Mouse (Mus musculus) central nervous system, embryonic 11.5 days (tissue): ENCODE measurements around the gene Fam90a1a. TPM values are rescaled to one million over a fixed set of nuclear protein-coding genes. Genes with fewer than 3 reads are reported as not detected.

ENCODE experiments used
- polyA plus RNA-seq: library from polyadenylated mRNA; depleted of rRNA; stranded (reverse); fragments of >200 nt; gene quantifications from 2 replicates; pipeline ENCODE4 v1.2.3, GENCODE M21; 2012; rRNA removed

Fam90a1a gene
- not detected in 2 replicates for polyA plus RNA-seq

GRCm38 (mm10) chr8:21958414-21958813, at the start of gene Fam90a1a:
Gene Fam90a1a, plus strand, starts transcription at chr8:21958714.

DNA sequence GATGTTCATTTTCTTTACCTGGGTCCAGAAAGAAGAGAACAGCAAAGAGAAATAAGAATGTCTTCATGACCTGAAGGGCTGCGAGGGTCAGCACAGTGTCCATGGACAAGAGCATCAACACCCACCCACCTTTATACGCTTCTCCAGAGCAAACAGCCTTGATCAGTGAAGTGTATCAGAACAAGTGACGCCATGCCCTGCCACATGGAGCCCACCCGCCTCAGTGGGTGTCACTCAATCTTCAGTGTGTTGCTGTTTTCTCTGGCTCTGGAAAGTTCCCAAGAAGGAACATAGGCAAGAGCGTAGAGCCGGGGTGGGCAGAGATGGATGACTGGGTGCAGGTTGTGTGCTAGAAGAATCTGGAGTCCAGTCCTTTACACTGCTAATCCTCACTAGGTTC, 25.9 kb upstream of the Fam90a1a start, which contains the start of gene Defb15:
Defb15 (minus strand) TSS at position 101 of the 400 bp plus-strand sequence.

GRCm38 (mm10) chr8:21938052-21938451, 20.5 kb upstream of the Fam90a1a start, which contains the start of gene Defb35:
Gene Defb35, plus strand, starts transcription at chr8:21938352.

GRCm38 (mm10) chr8:21946462-21946861, 12.1 kb upstream of the Fam90a1a start, which contains the start of gene Defb13:
Gene Defb13, plus strand, starts transcription at chr8:21946762.

GRCm38 (mm10) chr8:21969475-21969874, 11.0 kb downstream of the Fam90a1a start, which contains the start of gene Ccdc70:
Gene Ccdc70, plus strand, starts transcription at chr8:21969775.

Other genes with a start within 250 kb of the Fam90a1a start
- 0.28 TPM in 1 of 2 replicates, not detected in the other for gene Defa24, start 224.2 kb upstream of the Fam90a1a start, polyA plus RNA-seq
- gene Defb50, start 135.2 kb upstream of the Fam90a1a start, polyA plus RNA-seq = not detected in 2 replicates
- gene Defb2, start 118.8 kb upstream of the Fam90a1a start, polyA plus RNA-seq = not detected in 2 replicates
- not detected in 2 replicates for gene Defb10, start 99.8 kb upstream of the Fam90a1a start, polyA plus RNA-seq
- not detected in 2 replicates for gene Defb9, start 73.3 kb upstream of the Fam90a1a start, polyA plus RNA-seq
- 0.56 and 0.76 TPM in 2 replicates for gene Defb11, start 52.3 kb upstream of the Fam90a1a start, polyA plus RNA-seq
- gene Defb15, start 26.0 kb upstream of the Fam90a1a start, polyA plus RNA-seq = not detected in 2 replicates
- not detected in 2 replicates for gene Defb35, start 20.4 kb upstream of the Fam90a1a start, polyA plus RNA-seq
- gene Defb13, start 12.0 kb upstream of the Fam90a1a start, polyA plus RNA-seq = not detected in 2 replicates
- gene Ccdc70, start 11.1 kb downstream of the Fam90a1a start, polyA plus RNA-seq = not detected in 2 replicates
- 2.7 and 3.7 TPM in 2 replicates for gene Atp7b, start 101.6 kb downstream of the Fam90a1a start, polyA plus RNA-seq
- gene Alg11, start 102.0 kb downstream of the Fam90a1a start, polyA plus RNA-seq = 9.4 and 17.1 TPM in 2 replicates
- 0.09 and 0.14 TPM in 2 replicates for gene Nek5, start 166.3 kb downstream of the Fam90a1a start, polyA plus RNA-seq
- gene Nek3, start 207.7 kb downstream of the Fam90a1a start, polyA plus RNA-seq = 8.6 and 10.6 TPM in 2 replicates
- gene Ckap2, start 227.1 kb downstream of the Fam90a1a start, polyA plus RNA-seq = 58.7 and 84.6 TPM in 2 replicates
- gene Vps36, start 234.1 kb downstream of the Fam90a1a start, polyA plus RNA-seq = 29.3 and 29.9 TPM in 2 replicates